Mouse (Mus musculus) macrophage (primary cell): ENCODE results near the gene Kirrel2. TPM values are rescaled to one million over a fixed set of nuclear protein-coding genes. Genes with fewer than 3 reads are reported as not detected.

Source experiments
- H3K27ac ChIP-seq: fragments of 350-480 bp; formaldehyde crosslinking; 2 replicates; pipeline ENCODE4 v1.9.0; 2021
- H3K36me3 ChIP-seq: fragments of 350-480 bp; formaldehyde crosslinking; 2 replicates; pipeline ENCODE4 v1.9.0; 2021; ENCODE audit errors: inconsistent target
- H3K4me3 ChIP-seq: fragments of 350-480 bp; formaldehyde crosslinking; 2 replicates; pipeline ENCODE4 v1.9.0; 2021; ENCODE audit errors: inconsistent target
- H3K79me2 ChIP-seq: fragments of 350-480 bp; formaldehyde crosslinking; 2 replicates; pipeline ENCODE4 v1.9.0; 2021; ENCODE audit errors: inconsistent target
- WGBS: methylation state at CpG from one replicate; pipeline ENCODE4 v1.1.7; 2026; ENCODE audit warnings: inconsistent platforms; ENCODE audit not compliant: missing documents; 5-methylcytosine and 5-hydroxymethylcytosine counted together
- polyA plus RNA-seq: library from polyadenylated mRNA; stranded (reverse); fragments of 250-400 nt; gene quantifications from 3 replicates; pipeline ENCODE4 v1.2.4, GENCODE M21; 2018; ENCODE audit warnings: inconsistent platforms

Kirrel2 gene
- polyA plus RNA-seq, 1 experiment from 2014 or later = not detected

DNA sequence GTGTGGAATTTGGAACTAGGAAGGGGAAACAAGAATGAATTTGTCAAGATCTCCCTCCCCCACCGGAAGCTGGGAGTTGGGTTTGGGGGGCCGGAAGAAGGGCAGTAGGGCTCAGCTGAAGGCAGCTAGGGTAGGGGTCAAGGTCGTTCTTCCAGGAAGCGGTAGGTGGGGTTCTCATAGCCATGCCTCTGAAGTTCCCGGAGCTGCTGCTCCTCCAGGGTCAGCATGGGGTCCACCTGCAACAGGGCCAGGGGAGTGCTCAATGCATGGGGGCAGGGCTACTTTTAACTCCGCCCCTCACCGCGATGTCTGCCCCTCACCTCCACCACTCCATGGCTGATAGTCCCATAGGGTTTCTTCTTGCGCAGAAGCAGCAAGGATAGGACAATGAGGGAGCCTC lies 22.3 kb downstream of the Kirrel2 start:
- no peak overlapping the region for H3K27ac ChIP-seq
- H3K4me3 ChIP-seq = no peak overlapping the region
- no peaks in the 10 kb centered on the region for H3K79me2 ChIP-seq
- no peaks in the 10 kb centered on the region for H3K36me3 ChIP-seq
- WGBS = 50% methylated on average over 9 of the region's 9 CpGs

DNA sequence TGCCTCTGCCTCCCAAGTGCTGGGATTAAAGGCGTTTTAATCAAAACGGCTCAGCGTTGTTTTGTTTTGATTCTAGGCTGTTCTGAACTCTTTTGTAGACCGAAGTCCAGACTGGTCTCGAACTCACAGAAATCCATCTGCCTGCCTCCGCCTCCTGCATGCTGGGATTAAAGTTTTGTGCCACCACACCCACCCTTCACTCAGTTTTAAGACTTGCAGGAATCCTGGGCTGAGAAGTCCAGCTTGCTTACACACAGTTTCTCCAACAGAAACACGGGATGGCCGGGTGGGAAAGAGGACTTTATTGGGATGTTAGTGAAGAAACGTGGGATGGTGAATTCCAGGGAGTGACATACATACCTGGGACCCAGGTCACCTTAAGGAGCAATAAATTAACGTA lies 22.8 kb downstream of the Kirrel2 start:
- Histone ChIP-seq H3K4me3 (no peak overlapping the region), H3K79me2 (no peaks in the 10 kb centered on the region), H3K27ac (no peak overlapping the region), H3K36me3 (no peaks in the 10 kb centered on the region)
- 63% methylated on average over 10 of the region's 10 CpGs for WGBS

DNA sequence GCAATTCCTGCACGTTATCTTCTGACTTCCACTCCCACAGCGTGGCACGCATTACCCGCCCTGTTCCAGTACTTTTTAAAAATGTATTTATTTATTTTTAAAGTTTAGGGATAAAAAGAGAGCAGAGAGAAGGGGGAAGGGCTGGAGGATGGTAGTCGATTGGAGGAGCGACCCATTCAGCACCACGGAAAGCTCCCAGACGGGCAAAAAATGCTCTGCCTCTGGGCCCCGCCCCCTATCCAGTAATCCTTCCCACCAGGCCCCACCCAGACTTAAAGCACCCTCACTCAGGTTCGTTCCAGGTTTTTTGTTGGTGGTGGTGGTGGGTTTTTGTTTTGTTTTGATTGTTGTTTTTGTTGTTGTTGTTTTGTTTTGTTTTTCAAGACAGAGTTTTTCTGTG lies 23.3 kb downstream of the Kirrel2 start:
- Histone ChIP-seq H3K4me3 (no peak overlapping the region), H3K79me2 (no peaks in the 10 kb centered on the region), H3K27ac (no peak overlapping the region), H3K36me3 (no peaks in the 10 kb centered on the region)
- 2% methylated on average over 10 of the region's 10 CpGs for WGBS

DNA sequence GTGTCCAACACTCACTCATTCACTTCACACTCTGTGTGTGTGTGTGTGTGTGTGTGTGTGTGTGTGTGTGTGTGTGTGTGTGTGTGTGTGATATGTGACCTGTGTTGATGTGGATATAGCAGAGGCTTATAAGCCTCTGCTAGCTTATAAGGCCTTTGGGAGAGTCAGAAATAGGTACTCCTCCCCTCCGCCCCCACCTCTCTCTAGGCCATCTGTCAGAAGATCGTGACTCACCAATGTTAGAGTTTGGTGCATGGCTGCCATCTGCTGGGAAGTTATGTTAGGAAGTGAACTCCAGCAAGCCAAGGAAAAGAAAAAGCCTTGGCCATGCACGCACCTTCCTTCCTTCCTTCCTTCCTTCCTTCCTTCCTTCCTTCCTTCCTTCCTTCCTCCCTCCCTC lies 25.7 kb downstream of the Kirrel2 start:
- 5% methylated on average over 2 of the region's 3 CpGs for WGBS
- Histone ChIP-seq H3K36me3 (peaks cover 15% of the 10 kb centered on the region), H3K27ac (no peak overlapping the region), H3K4me3 (no peak overlapping the region), H3K79me2 (no peaks in the 10 kb centered on the region)

DNA sequence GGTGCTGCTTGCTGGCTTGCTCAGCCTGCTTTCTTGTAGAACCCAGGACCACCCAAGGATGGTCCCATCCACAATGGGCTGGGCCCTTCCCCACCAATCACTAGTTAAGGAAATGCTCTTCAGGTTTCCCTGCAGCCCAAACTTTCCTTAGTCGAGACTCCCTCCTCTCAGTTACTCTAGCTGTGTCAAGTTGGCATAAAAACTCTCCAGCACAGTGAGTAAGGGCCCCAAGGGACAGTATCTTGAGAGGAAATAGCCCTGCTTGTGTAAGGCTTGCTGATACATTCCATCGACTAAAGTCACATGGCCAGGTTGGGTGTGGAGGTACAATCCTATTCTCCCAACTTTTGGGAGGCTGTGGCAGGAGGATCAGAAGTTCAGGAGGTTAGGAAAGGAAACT lies 27.3 kb downstream of the Kirrel2 start:
- Histone ChIP-seq H3K4me3 (no peak overlapping the region), H3K79me2 (peaks cover 10% of the 10 kb centered on the region; the same call in 1 of the 2 replicates), H3K27ac (no peak overlapping the region), H3K36me3 (peaks cover 31% of the 10 kb centered on the region)
- WGBS = 28% methylated on average over 2 of the region's 2 CpGs

DNA sequence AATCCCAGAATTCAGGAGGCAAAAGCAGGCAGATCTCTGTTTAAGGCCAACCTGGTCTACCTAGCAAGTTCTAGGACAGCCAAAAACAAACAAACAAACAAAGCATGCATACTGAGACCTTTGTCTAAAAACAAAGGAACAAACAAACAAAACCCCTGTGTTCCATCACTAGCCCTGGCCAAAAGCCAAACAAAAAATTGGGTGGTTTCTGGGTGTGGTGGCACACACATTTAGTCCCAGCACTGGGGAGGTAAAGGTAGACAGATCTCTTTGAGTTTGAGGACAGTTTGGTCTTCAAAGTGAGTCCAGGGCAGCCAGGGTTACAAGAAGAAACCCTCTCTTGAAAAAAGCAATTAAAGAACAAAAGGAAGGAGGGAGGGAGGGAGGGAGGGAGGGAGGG lies 28.2 kb downstream of the Kirrel2 start:
- Histone ChIP-seq H3K4me3 (no peak overlapping the region), H3K36me3 (peaks cover 39% of the 10 kb centered on the region), H3K27ac (no peak overlapping the region), H3K79me2 (peaks cover 19% of the 10 kb centered on the region)

DNA sequence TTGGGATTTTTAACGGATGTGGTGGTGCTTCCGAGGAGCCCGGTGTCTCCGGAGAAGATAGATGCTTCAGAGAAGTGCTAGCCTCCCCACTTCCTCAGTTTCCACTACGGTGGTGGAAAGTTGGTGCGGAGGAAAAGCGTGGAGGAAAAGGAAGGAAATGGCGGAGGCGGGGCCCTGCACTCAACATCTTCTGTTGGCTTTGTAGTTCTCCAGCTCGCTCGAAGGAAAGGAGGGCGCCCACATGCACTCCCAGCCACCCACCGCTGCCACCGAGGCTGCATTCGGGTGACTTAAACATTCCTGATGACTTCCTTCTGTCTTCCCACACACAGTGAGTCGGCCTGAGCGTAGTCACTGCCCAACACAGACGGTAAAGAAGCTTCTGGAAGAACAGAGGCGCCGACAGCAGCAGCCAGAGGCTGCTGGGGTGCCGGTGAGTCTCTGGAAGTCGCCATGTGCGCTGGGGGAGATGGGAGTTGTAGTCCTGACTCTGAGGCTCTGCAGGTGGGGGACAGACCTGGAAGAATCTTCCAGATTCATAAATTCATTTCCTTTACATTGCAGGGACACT lies 34.3 kb downstream of the Kirrel2 start:
- Histone ChIP-seq H3K27ac (peak overlapping the region; percentile 100), H3K36me3 (peaks cover 44% of the 10 kb centered on the region), H3K4me3 (peak overlapping the region; percentile 86), H3K79me2 (peaks cover 57% of the 10 kb centered on the region)
- WGBS = 6% methylated on average over 20 of the region's 23 CpGs

DNA sequence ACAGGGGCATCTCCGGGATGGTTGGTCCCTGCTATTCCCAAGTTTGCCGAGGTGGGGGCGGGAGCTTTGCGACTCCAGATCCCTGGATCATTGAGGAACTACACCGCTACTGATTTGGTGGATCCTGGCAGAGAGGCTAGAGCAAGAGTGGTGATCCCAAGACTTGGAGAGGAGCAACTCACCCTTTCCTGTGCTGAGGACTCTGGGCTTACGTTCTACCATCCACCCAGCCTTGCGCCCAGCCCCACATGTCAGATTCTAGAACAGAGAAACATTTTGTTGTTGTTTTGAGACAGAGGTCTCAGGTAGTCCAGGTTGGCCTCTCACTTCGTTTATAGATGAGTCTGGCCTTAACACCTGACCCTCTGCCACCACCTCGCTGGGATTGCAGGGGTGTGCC lies 34.9 kb downstream of the Kirrel2 start:
- Histone ChIP-seq H3K4me3 (peak overlapping the region; percentile 86), H3K27ac (peak overlapping the region; percentile 100), H3K79me2 (peaks cover 63% of the 10 kb centered on the region), H3K36me3 (peaks cover 38% of the 10 kb centered on the region)
- WGBS = 2% methylated on average over 9 of the region's 9 CpGs

DNA sequence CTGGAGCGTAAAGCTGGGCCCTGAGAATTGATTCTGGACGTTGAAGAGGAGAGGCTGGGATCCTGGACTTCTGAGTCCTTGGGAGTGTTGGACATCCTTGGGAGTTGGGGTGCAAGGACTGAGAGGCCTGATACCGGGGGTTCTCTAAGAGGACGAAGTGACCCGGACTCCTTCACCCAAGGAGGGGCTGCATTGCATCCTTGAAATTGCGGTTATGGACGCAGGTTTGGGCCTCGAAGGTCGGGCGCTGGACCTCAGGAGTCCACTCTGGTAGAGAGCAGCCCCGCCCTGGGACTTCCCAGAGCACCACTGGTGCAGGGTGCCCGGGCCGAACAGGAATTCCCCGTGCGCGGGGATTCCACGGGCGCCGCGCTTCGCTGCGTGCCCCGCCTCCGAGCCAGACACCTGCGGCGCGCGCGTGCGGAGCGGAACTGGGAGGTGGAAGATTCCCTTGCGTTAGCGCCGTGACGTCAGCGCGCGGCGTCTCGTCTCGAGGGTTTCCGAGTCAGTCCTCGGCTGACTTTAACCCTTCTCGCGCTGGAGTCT lies 35.5 kb downstream of the Kirrel2 start:
- WGBS = under 1% methylated on average over 45 of the region's 45 CpGs
- Histone ChIP-seq H3K27ac (peak overlapping the region; percentile 100), H3K36me3 (peaks cover 34% of the 10 kb centered on the region), H3K79me2 (peaks cover 69% of the 10 kb centered on the region), H3K4me3 (peak overlapping the region; percentile 86)

DNA sequence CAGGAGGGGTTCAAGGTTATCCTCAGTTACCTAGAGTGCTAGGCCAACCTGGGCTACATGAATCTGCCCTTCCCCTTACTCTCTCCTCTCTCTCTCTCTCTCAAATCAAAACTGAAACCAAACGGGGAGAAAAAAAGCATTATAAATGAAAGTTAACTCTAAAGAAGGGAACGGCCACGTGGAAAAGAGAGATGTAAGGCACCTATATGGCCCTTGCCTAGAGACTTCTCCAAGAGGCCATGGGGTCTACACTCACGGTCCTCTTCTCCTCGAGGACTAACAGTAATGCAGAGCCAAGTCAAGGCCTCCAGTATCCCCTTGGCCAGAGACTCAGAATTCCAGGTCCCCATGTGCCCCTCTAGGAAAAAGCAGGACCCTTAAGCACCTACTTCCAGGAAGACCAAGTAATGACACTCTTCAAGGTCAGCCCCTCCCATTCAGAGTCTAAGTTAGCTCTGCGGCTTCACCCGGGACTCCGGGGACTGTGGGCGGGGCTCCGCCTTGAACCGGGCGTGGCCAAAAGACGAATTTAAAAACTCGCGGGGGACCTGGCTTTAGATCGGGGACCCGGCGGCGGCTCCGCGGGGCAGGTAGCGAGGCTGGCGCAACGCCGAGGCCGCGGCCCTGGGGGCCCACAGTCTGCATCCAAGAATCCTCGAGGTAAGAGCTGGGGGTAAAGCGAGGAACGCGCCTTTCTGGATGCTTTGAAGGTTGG lies 36.2 kb downstream of the Kirrel2 start, which contains the start of gene Nfkbid:
Gene Nfkbid, plus strand, starts transcription at position 558 of the 715 bp plus-strand sequence.
- peak within 1 kb of the TSS; percentile 86 for H3K4me3 ChIP-seq
- peak within 1 kb of the TSS; percentile 100 for H3K27ac ChIP-seq
- H3K79me2 ChIP-seq = peaks cover 75% of the 10 kb centered on the region
- peaks cover 28% of the 10 kb centered on the region; the same call in 1 of the 2 replicates for H3K36me3 ChIP-seq
- 1% methylated on average over 31 of the region's 31 CpGs for WGBS

DNA sequence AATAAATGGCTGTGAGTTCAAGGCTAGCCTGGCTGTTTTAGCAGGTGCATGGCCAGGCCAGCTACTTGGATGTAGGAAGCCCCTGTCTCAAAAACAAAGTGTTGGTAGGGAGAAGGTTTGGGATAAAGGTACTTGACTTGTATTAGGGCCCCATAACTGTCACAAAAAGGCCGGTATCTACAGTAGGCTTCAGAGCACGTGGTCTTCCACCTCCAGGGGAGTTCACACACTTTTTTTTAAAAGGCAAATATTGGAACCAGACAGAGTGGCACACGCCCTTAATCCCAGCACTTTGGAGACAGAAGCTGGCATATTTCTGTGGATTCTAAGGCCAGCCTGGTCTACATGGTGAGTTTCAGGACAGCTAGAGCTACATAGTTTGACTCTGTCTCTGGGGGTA lies 36.8 kb downstream of the Kirrel2 start:
- 35% methylated on average over 3 of the region's 3 CpGs for WGBS
- Histone ChIP-seq H3K36me3 (peaks cover 21% of the 10 kb centered on the region; the same call in 1 of the 2 replicates), H3K4me3 (peak overlapping the region; percentile 86), H3K27ac (peak overlapping the region; percentile 100), H3K79me2 (peaks cover 76% of the 10 kb centered on the region)

DNA sequence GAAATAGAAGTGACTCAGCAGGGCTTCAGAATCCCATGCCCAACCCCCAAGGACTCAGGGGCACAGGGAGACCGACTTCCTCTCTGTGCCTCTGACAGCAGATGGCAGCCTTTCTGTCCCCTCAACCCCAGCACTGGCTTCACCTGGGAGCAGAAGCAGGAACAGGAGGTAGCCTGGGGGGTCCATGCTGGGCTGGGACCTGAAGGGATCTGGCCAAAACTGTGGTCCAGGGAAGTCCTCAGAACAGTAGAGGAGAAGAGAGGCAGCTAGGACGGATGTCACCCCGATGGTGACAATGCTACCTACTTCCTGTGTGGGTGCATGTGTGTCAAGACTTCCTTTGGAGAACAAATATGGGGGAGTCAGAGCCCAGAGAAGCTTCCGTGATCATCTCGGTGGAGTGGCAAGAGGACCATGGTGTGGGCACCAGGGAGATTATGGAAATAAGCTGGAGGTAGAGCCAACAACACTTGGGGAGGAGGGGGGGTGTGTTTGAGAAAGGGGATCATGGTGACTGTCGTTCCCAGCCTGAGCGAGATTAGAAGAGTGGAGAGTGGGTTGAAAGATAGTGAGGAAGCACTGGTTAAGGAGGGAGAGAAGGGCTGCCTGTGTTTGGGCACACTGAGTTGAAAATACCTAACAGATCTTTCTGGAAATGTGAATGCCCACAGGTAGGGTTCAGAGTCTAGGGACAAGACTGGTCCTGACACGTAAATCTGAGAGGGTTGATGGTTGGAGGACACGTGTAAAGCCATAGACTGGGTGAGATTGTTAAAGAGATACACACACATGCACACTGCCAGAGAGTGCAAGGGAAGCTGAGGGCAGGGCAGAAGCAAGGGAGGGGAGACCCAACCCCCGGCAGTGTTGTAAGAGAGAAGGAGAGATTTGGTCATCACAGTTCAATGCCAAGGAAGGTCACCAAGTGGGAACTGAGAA lies 37.7 kb downstream of the Kirrel2 start, which contains the start of gene Hcst:
Gene Hcst, minus strand, starts transcription at position 294 of the 939 bp plus-strand sequence.
- Histone ChIP-seq H3K4me3 (peak within 1 kb of the TSS; percentile 86), H3K79me2 (peaks cover 76% of the 10 kb centered on the region), H3K27ac (peak within 1 kb of the TSS; percentile 100), H3K36me3 (peaks cover 13% of the 10 kb centered on the region; the same call in 1 of the 2 replicates)
- WGBS = 1% methylated on average over 10 of the region's 10 CpGs

DNA sequence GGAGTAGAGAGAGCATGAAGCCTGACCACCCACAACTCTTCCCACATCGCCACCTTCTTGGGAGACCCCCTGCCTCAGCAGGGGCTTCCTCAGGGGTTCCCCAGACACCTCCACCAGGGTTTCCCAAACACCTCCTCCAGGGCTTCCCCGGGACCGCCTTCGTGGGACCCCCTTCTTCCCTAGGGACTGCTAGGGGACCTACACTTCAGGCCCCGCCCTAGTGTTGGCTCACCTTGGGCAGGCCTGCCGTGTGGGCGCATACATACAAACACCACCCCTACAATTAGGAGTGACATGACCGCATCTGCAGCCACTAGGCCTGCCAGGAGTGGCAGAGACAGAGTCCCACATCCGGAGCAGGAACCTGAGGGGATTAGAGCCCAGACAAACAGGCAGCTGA lies 39.6 kb downstream of the Kirrel2 start:
- Histone ChIP-seq H3K36me3 (no peaks in the 10 kb centered on the region), H3K79me2 (peaks cover 72% of the 10 kb centered on the region), H3K27ac (peak overlapping the region; percentile 100), H3K4me3 (no peak overlapping the region; the same call in 1 of the 2 replicates)
- 4% methylated on average over 9 of the region's 9 CpGs for WGBS

DNA sequence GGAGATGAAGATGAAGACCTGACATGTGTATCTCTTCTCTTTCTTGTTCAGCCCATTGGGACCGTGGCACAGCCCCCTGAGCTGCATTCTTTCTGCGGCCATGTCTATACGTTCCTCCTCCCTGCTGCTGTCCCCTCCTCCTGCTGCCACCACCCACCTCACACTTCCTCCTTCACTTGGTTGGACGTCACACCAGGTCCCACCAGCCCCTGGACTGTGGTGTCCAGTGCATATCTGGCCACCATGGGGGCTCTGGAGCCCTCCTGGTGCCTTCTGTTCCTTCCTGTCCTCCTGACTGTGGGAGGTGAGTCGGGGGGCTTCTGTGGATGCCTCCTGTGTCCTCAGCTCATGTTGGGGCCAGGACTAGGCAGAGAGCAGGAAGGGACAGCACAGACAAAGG lies 43.9 kb downstream of the Kirrel2 start, which contains the start of gene Tyrobp:
Gene Tyrobp, plus strand, starts transcription at position 165 of the 400 bp plus-strand sequence.
- peaks cover 53% of the 10 kb centered on the region for H3K79me2 ChIP-seq
- peak within 1 kb of the TSS; percentile 98 for H3K27ac ChIP-seq
- WGBS = 0% methylated on average over 5 of the region's 5 CpGs
- no peaks in the 10 kb centered on the region for H3K36me3 ChIP-seq
- peak within 1 kb of the TSS; percentile 79 for H3K4me3 ChIP-seq
